Mouse (Mus musculus) brain, embryonic 14.5 days (tissue): ENCODE data around the gene Knstrn.

Experiments
- CTCF ChIP-seq: fragments of 200-500 bp; IDR thresholded peaks from 2 replicates; pipeline ENCODE4 v1.5.1; 2012; ENCODE audit warnings: inconsistent platforms, mild to moderate bottlenecking, moderate library complexity, borderline replicate concordance; ENCODE audit not compliant: insufficient read depth, insufficient read length; ENCODE audit errors: extremely low read depth
- POLR2A ChIP-seq: fragments of 200-500 bp; IDR thresholded peaks from 2 replicates; pipeline ENCODE4 v1.6.1; 2012; ENCODE audit warnings: mild to moderate bottlenecking, inconsistent platforms, borderline replicate concordance; ENCODE audit not compliant: poor library complexity, insufficient read depth, insufficient read length, severe bottlenecking; ENCODE audit errors: extremely low read depth

DNA sequence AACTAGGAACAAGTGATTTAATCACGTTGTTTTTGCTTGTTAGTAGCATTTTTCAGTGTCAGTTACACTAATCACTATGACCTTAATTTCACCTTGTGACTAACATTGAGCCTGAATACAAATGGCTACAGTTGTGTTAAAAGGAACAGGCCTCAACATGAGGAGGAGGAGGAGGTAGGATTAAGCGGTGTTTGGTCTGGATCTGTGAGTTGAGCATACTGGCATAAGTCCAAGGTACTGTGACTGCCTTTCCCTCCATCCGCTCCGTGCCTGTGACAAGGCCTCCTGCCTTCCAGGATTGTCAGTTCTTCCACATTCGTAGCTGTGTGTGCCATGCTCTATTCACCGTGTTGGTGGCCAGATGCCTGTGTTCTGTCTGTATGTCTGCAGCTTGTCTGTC lies 21.3 kb downstream of the Knstrn start:
- TF ChIP-seq CTCF (no peak), POLR2A (no peak)
